Mouse (Mus musculus) forebrain, embryonic 15.5 days (tissue): ENCODE data around the gene Vmn1r170. TPM values are rescaled to one million over a fixed set of nuclear protein-coding genes. Genes with fewer than 3 reads are reported as not detected.
"Not testable (repeated sequence)": the region's sequence is repeated elsewhere in the genome, so short reads cannot be mapped to it uniquely, and the experiment has no call there.

ENCODE experiments used
- ATAC-seq: fragments of 200-750 bp; cut with Nextera tagmentation; replicated peaks from 2 replicates; pipeline ENCODE4 v1.8.0; 2017; ENCODE audit warnings: mild to moderate bottlenecking, moderate TSS enrichment, moderate library complexity
- H3K27ac ChIP-seq: fragments of 300-500 bp; sonication (generic); replicated peaks from 2 replicates; pipeline ENCODE4 v1.5.1; 2015; ENCODE audit warnings: mild to moderate bottlenecking, inconsistent platforms
- H3K27me3 ChIP-seq: fragments of 300-500 bp; sonication (generic); 2 replicates; pipeline ENCODE4 v1.6.1; 2015; ENCODE audit warnings: inconsistent platforms
- H3K36me3 ChIP-seq: fragments of 300-500 bp; sonication (generic); 2 replicates; pipeline ENCODE4 v1.6.1; 2015; ENCODE audit warnings: mild to moderate bottlenecking, inconsistent platforms
- H3K4me1 ChIP-seq: fragments of 300-500 bp; sonication (generic); 2 replicates; pipeline ENCODE4 v1.6.1; 2015; ENCODE audit warnings: inconsistent platforms
- H3K4me2 ChIP-seq: fragments of 300-500 bp; sonication (generic); replicated peaks from 2 replicates; pipeline ENCODE4 v1.6.1; 2015; ENCODE audit warnings: mild to moderate bottlenecking, inconsistent platforms
- H3K4me3 ChIP-seq: fragments of 300-500 bp; sonication (generic); 2 replicates; pipeline ENCODE4 v1.5.1; 2015; ENCODE audit warnings: mild to moderate bottlenecking, inconsistent platforms
- H3K9ac ChIP-seq: fragments of 300-500 bp; sonication (generic); replicated peaks from 2 replicates; pipeline ENCODE4 v1.6.1; 2015; ENCODE audit warnings: mild to moderate bottlenecking, inconsistent platforms
- H3K9me3 ChIP-seq: fragments of 300-500 bp; sonication (generic); 2 replicates; pipeline ENCODE4 v1.6.1; 2016; ENCODE audit warnings: inconsistent platforms
- WGBS: fragments of 180-500 bp; shearing (Covaris S2); methylation state at CpG from one replicate; pipeline ENCODE4 v1.1.7; 2015; ENCODE audit warnings: mixed read lengths; 5-methylcytosine and 5-hydroxymethylcytosine counted together
- polyA plus RNA-seq: library from polyadenylated mRNA; unstranded; fragments of >200 nt; fragmentation: Nextera tagmentation; extraction: Ambion mirVana; gene quantifications from 2 replicates; pipeline ENCODE4 v1.2.1, GENCODE M21; 2015

Gene Vmn1r170
- polyA plus RNA-seq = not detected in 2 replicates

- ATAC-seq, H3K9me3 ChIP-seq, H3K27me3 ChIP-seq, H3K4me2 ChIP-seq, H3K27ac ChIP-seq, H3K4me1 ChIP-seq, H3K9ac ChIP-seq, H3K36me3 ChIP-seq, H3K4me3 ChIP-seq: not testable (repeated sequence)
- 34% methylated on average over 1 of the region's 1 CpGs for WGBS
Observed at GRCm38 (mm10) chr7:23605875-23606274, at the start of gene Vmn1r170. TSS of gene Vmn1r170 (plus strand) at chr7:23606175.

- 77% methylated on average over 1 of the region's 2 CpGs for WGBS
Observed at GRCm38 (mm10) chr7:23575226-23575625, 30.7 kb upstream of the Vmn1r170 start, which contains the start of gene Vmn1r169. TSS of gene Vmn1r169 (plus strand) at chr7:23575526.

GRCm38 (mm10) chr7:23630422-23630821, 24.4 kb downstream of the Vmn1r170 start, which contains the start of gene Vmn1r171:
TSS of gene Vmn1r171 (plus strand) at chr7:23630722.
- H3K36me3 ChIP-seq = no peaks in the 10 kb centered on the region
- peaks cover 35% of the 10 kb centered on the region for H3K9me3 ChIP-seq
- H3K27me3 ChIP-seq = no peaks in the 10 kb centered on the region
- no peak within 1 kb of the TSS for H3K4me3 ChIP-seq
- no peak within 1 kb of the TSS for H3K9ac ChIP-seq
- ATAC-seq = no peak
- no peaks in the 10 kb centered on the region for H3K4me1 ChIP-seq
- H3K27ac ChIP-seq = no peak within 1 kb of the TSS
- no peak within 1 kb of the TSS for H3K4me2 ChIP-seq

More at GRCm38 (mm10) chr7:23575226-23575625, 30.7 kb upstream of the Vmn1r170 start, which contains the start of gene Vmn1r169:
- H3K9ac ChIP-seq, ATAC-seq, H3K4me1 ChIP-seq, H3K27ac ChIP-seq, H3K9me3 ChIP-seq, H3K27me3 ChIP-seq, H3K36me3 ChIP-seq, H3K4me2 ChIP-seq, H3K4me3 ChIP-seq: not testable (repeated sequence)

Other genes starting within 250 kb of the Vmn1r170 start
- not detected in 2 replicates for gene Nlrp5, start 220.3 kb upstream of the Vmn1r170 start, polyA plus RNA-seq
- not detected in 2 replicates for gene Vmn1r167, start 99.0 kb upstream of the Vmn1r170 start, polyA plus RNA-seq
- gene Vmn1r168, start 66.4 kb upstream of the Vmn1r170 start, polyA plus RNA-seq = not detected in 2 replicates
- not detected in 2 replicates for gene Vmn1r169, start 30.6 kb upstream of the Vmn1r170 start, polyA plus RNA-seq
- not detected in 2 replicates for gene Vmn1r171, start 24.5 kb downstream of the Vmn1r170 start, polyA plus RNA-seq
- gene Vmn1r172, start 52.1 kb downstream of the Vmn1r170 start, polyA plus RNA-seq = not detected in 2 replicates
- gene Vmn1r173, start 94.5 kb downstream of the Vmn1r170 start, polyA plus RNA-seq = not detected in 2 replicates
- not detected in 2 replicates for gene Vmn1r174, start 146.1 kb downstream of the Vmn1r170 start, polyA plus RNA-seq
- not detected in 2 replicates for gene Vmn1r175, start 204.5 kb downstream of the Vmn1r170 start, polyA plus RNA-seq
- not detected in 2 replicates for gene Vmn1r176, start 231.2 kb downstream of the Vmn1r170 start, polyA plus RNA-seq